Mouse (Mus musculus): ENCODE measurements at regions not wholly inside any gene's neighbourhood (a gene's known extent, or its start where the extent isn't known, plus 50 kb on each side); places are given as distances from the start of the nearest gene placed in this dataset.

GRCm38 (mm10) chr13:118850708-118851107 lies 181.1 kb downstream of the Fgf10 start:
- TF ChIP-seq CHD2 (IDR thresholded peaks at IDR 0.05; ENCODE audit: low read depth, low read length) (no peak), ZC3H11A (IDR thresholded peaks at IDR 0.05; ENCODE audit: borderline replicate concordance, low read depth, low read length) (no peak), MAFK (IDR thresholded peaks at IDR 0.05; ENCODE audit: insufficient read depth, low read depth, low read length) (no peak), HCFC1 (IDR thresholded peaks at IDR 0.05; ENCODE audit: borderline replicate concordance, insufficient read depth, low read length) (no peak)

Data from ES-E14 (cell line).